Mouse (Mus musculus): ENCODE measurements around the gene Sstr5.

DNA sequence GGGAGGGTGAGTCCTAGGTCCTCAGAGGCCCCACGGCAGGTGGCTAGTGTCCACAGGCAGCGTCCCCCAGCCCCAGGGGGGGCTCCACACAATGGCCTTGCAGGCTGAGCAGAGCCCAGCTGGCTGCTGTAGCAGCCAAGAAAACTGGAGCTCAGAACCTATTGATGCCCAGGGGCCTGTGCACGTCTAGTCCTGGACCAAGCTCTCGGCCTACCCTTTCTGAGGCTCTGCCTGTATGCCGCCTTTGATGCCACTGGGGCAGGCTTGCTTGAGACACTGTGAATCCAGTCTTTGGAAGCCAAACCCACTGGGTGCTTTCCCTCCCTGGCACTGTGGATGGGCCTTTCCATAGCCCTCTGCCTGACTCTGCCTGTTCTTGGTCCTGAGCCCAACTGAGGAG, 22.4 kb upstream of the Sstr5 start:
- no peak for TF ChIP-seq GATA1 (IDR thresholded peaks at IDR 0.05; ENCODE audit: low read length)
- TF ChIP-seq TAL1 (IDR thresholded peaks at IDR 0.05; ENCODE audit: low read length): no peak

Data from erythroblast, embryonic 14.5 days (primary cell).